Mouse (Mus musculus): Measurements from ENCODE around the gene Tmem178b.

DNA sequence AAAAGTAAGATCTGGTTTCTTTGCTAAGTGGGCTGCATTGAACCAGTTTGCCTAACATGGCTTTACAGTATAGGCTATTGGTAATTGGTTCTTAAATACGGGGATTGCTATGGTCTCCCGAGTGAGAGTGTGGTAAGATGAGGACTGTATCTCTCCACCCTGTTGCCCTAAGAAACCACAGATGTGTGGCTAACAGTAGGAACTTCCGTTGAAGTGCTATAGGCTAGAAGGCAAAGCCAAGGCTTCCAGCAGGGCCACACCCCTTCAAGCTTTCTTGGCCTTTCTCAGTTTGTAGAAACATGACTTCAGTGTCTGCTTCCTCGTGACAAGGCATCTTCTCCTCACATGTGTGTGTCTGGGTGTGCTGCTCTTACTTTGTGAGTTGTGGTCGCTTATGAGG, 427.6 kb downstream of the Tmem178b start:
- TF ChIP-seq CTCF (IDR thresholded peaks at IDR 0.05; ENCODE audit: extremely low read depth, insufficient read length, insufficient replicate concordance, low read depth, low read length): no peak
- no peak for TF ChIP-seq POLR2A (IDR thresholded peaks at IDR 0.05; ENCODE audit: low read depth, low read length)

All from small intestine, adult 2 months (tissue).